Mouse (Mus musculus): ENCODE results near the gene 4922502D21Rik.
A peak's percentile ranks its signal among the peaks of the same experiment; 100 is the strongest.
"Not testable (repeated sequence)": the region's sequence is repeated elsewhere in the genome, so short reads cannot be mapped to it uniquely, and the experiment has no call there.

4922502D21Rik gene

DNA sequence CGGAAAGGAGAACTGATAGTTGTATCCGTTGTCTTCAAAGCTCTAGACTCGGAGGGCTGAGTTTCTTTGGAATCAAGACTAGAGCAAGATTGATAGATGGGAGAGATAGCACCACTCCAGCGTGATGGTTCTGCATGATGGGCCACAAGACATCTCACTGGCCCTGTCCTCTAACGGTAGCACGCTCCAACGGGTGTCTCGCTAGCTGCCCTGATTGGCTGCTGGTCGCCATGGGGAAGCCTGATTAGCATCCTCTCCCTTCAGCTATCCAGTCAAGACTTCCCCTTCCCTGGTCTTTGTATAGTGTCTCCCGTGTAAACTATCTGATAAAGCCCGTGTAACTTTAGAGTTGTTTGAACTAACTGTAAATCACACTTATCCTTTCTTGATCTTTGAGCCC, at the start of gene 4922502D21Rik:
Gene 4922502D21Rik (minus strand): TSS at position 187 of the 400 bp plus-strand sequence.
- DNase-seq (ENCODE audit: low spot score in 2 of 2) = no peak

DNA sequence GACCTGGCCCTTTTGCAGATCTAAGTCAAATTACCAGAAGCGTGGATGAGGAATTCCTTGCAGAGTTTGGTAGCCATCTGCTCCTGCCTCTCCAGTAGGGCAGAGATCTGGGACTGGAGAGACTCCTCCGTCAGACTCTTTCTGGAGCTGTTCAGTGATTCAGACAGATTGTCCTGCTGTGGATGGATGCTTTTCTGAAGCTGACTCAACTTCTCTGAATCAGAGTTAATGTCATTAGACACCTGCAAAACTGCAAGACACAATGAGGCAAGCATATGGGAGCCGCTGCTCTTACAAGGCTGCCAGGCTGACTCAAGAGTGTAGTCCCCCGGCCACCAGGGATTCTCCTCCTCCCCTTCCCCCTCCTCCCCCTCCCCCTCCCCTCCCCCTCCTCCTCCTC, 48.9 kb upstream of the 4922502D21Rik start:
- DNase-seq (ENCODE audit: low spot score in 2 of 2) = no peak

DNA sequence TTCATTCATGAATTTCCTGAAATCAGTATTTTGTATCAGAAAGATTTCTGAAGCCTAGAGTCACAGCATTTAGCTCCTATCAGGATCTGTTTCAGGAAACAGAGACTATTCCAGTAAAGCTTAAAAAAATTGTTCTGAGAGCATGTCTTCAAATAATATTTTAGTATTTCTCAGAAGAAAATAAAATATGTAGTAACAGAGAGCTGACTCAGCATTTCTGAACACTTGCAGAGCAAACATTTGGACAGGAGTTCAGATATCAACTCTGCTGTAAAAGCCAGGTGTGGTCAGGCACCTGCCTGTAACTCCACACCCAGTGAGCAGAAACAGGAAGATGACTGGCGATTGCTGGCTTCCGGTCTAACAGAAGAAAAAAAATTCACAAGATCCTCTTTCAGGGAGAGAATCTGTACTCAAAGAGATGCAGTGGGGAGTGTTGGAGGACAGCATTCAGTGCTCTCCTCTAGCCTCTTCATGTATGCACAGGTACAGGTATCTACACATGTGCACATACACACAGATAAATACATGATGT, 43.4 kb upstream of the 4922502D21Rik start:
- DNase-seq (ENCODE audit: low spot score in 2 of 2) = no peak

DNA sequence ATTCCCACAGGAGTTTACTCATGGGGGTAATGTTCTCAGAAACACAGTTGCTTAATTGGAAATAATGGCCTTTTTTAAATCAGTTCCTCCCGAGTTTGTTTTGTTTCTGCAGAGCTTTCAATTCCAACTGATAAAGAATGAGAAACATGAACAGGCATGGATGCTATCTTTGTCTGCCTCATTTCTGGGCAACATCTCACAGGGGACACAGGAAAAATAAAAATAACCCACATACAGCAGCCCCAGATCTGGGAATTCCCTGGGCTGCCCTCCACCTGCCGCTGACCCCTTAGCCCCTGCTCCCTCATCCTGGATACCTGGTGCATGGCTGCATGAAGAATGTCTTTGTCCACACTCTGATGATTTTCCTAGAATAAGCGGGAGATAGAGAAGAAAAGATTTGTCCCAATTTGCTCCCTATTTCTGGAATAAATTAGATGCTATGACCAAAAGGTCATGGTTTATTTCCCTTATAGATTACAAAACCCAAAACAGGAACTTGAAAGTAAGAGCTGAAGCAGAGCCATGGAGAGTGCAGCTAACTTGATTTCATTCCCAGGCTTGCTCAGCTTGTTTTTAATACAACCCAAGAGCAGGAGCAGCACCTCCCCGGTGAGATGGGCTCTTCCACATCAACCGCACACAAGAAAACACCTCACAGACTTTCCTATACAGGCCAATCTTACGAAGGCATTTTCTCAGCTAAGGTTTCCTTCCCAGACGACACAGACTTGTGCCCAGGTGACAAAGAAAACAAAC, 38.0 kb upstream of the 4922502D21Rik start:
- DNase-seq (ENCODE audit: low spot score in 2 of 2) = no peak

DNA sequence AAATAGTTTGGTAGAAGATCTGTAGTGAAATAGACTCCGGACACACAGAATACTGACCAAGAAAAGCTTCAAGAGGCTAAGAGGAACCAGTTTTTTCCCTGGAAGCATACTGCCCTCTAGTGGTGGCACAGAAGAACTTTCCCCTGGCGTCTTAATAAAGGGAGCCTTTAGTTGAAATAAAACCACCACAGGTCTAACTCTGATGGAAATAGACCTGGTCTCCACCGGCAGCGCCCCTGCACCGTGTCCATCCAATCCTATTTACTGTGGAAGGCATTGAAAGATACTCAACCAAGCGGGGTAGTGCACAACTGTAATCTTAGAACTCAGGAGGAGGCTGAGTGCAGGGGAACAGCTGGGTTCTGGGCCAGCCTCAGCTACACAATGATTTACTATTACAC, 34.4 kb upstream of the 4922502D21Rik start:
- DNase-seq (ENCODE audit: low spot score in 2 of 2) = peak; percentile 18 to 57

DNA sequence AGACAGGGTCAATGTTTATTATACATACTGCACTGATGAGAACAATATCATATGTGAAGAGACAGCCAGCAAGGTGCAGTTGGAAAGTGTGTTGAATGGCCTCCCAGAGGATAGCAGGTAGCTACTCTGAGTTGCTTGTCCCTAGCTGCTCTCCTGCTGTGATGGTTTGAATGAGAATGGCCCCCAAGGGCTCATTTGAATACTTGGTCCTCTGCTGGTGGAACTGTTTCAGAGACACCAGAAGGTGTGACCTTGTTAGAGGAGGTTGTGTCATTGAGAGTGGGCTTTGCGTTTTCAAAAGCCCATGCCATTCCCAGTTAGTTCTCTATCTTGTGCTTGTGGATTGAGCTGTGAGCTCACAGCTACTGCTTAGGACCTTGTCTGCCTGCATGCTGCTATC, 32.3 kb upstream of the 4922502D21Rik start:
- DNase-seq (ENCODE audit: low spot score in 2 of 2) = no peak

DNA sequence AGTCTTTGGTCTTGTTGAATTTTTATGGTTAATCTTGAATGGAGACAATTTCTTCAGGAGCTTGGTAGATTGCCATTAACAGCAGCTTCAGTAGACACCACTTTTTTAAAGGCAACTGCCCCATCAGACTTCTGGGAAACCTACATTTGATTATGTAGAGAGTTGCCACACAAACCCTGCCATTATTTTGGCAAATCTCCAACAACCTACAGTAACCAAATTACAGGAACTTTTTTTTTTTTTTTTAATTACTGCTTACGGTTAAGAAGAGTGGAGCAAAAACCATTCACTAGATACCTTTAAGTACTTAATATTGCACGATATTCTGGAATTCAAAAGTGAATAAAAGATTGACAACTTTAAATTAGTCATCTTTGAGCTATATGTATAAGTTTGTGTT, 27.9 kb upstream of the 4922502D21Rik start:
- DNase-seq (ENCODE audit: low spot score in 2 of 2) = no peak

DNA sequence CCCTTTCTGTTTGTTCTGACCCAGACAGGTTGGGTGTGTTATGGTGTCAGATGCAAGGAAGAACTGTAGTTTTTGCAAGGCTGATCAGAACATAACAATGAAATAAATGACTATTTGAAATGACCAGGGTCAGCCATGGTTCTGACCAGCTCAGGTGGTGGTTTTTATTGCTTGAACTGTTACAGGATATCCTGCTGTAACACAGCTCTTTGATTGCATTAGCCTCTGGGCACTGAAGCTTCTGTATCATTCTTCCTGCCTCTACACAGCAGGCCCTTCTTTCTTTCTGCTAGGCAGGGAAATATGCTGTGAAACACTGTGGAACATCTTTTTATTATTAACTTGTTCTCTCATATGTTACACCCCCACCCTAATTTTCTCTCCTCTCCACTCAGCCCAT, 24.8 kb upstream of the 4922502D21Rik start:
- DNase-seq (ENCODE audit: low spot score in 2 of 2) = no peak

DNA sequence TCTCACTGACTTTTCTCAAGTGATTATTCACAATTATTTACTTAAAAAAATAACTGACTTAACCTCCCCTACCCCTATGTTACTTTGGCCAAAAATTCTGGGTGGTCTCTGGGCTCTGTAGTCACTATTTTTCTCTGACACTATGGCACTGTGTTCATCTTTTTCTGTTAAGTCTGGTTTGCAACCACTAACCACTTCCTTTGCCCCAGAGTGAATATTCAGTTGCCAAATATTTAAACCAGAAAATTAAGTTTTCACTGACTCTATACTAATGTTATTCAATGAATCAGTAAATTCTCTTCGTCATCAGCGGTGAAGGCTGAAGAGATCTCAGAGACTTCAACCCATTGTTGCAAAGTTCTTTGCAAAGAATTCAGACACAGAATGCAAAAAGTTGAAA, 24.2 kb upstream of the 4922502D21Rik start:
- no peak for DNase-seq (ENCODE audit: low spot score in 2 of 2)

DNA sequence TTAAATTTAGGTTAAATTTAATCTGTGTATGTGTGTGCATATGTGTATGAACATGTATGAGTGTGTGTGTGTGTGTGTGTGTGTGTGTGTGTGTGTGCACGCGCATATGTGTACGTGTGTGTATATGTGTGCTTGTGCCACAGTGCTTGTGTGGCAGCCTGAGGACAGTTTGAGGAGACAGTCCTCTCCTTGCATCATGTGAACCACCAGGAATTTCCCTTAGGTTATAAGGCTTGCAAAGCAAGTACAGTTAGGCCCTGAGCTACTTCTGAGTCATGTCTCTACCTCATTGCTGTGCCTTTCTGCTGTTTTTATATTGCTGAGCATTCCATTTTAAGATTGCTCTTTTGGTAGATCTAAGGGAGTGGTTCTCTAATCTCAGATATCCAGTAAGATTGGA, 19.5 kb upstream of the 4922502D21Rik start:
- DNase-seq (ENCODE audit: low spot score in 2 of 2) = no peak

DNA sequence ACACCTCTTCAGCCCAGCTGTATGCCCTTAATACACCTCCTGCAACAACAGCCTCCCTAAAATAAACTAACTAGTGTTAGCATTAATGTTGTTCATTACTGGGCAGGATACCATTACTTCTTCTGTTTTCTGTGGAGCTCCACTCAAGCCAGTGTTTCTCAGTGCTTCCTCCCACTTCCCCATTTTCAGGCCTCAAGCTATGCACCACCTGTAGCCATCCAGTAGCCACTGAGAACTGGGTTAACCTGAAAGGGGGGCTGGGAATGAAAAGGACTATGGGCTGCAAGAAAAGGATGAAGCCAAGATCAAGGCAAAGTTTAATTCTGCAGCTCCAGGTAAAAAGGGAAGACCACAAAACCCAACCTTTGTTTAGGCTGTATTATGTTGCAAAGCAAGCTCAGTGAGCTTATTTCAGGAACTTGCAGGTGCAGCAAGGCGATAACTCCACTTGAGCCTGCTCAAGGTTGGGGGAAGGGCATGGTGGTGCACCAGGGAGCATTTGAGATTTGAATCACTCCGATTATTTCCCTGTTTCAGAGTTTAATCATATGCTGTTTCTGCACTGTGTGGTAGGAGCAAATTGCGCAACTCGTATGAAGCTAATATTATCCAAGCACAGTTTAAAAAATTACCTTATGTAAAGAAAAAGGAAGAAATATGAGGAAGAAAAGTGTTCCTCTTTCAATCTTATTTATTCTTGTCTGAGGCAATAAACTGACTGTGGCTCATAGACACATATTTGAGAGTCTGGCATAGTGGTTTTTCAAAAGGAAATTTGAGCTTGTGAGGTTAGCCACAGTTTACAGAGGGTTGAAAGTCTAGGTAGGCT, 18.1 kb upstream of the 4922502D21Rik start:
- DNase-seq (ENCODE audit: low spot score in 2 of 2) = peak in 1 of 2 experiments; percentile 41

DNA sequence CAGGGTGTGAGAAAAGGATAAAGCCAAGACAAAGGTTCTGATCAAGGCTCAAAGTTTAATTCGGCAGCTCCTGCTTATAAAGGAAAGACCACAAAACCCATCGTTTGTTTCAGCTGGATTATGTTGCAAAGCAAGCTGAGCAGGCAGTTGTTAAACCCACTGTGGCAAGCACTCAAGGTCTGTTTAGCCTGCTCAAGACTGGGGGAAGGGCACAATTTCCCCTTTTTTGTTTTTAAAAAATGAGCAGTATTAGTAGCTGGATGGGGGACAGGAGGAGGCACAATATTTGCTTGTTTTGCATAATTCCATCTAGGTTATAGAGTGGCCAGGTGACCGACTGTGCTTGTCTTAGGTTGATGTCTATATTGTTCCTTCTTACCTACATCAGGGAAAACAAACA, 12.8 kb upstream of the 4922502D21Rik start:
- DNase-seq (ENCODE audit: low spot score in 2 of 2) = no peak

DNA sequence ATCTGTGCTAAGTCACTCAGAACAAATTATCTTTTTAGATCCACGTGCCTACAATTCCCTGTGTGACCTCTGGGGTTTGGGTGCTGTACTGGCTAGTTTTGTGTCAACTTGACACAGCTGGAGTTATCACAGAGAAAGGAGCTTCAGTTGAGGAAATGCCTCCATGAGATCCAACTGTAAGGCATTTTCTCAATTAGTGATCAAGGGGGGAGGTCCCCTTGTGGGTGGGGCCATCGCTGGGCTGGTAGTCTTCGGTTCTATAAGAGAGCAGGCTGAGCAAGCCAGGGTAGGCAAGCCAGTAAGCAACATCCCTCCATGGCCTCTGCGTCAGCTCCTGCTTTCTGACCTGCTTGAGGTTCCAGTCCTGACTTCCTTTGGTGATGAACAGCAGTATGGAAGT, 10.8 kb upstream of the 4922502D21Rik start, which contains the start of gene Clec12a:
Gene Clec12a (plus strand): TSS at position 301 of the 400 bp plus-strand sequence.
- not testable (repeated sequence) for DNase-seq (ENCODE audit: low spot score in 2 of 2)

DNA sequence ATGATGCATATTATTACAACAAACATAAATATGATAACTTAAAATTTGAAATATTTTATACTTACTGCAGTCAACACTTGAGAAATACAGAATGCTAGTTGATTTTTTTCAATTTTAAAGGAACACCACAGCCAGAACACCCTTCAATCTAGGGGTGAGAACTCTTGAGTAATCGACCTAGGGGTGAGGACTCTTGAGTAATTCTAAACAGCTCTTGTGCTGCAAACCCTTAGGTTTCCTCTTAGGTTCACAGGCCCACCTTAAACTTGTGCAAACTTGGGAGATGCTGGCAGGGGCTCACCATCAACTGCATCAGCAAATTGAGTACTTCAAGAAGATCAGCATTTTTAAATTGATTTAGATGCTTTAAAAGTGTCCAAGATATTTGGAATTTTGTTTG, 6.2 kb upstream of the 4922502D21Rik start:
- no peak for DNase-seq (ENCODE audit: low spot score in 2 of 2)

DNA sequence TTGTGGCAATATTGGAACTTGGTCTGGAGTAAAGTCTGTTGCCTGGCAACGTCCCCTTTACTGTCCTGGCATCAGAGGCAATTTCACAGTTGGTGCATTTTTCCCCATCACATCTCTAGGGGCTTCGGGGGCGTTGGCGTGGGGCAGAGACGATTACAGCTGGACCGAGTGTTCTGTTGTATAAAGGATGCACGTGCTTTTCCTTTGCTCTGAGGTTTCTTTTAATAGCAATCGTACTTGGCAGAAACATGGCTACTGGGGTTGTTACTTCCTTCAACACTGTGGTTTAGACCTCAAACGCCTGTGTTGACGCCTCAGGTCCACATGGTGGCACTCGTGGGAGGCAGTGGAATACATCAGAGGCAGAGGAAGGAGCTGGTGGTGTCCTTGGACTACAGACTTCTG, 2.1 kb upstream of the 4922502D21Rik start:
- peak; percentile 28 to 74 for DNase-seq (ENCODE audit: low spot score in 2 of 2)

DNA sequence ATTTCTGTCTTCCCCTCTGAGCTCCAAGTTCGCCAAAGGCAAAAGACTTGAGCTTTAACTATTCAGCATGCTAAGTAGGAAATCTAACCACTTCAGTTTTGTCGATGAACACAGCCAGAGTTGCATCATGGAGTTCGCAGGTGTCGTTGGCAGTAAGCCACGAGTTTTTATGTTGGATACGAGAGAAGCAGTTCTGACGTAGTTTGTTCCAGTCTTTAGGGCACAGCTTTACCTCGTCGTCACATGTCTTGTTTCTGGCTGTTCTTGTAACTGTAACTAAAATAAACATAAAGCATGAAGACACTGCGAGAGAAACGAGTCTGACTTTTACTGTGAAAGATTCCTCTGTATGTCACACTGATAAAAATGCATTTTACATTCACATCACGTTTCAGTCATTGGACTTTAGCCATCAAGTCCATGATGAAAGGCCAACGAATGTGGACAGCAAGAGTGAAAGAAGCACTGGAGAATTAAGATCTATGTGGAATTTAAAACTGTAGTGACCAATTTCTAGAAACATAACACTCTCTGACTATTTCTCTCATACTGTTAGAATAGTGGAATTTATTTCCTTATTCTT, 4.9 kb downstream of the 4922502D21Rik start:
- no peak for DNase-seq (ENCODE audit: low spot score in 2 of 2)

DNA sequence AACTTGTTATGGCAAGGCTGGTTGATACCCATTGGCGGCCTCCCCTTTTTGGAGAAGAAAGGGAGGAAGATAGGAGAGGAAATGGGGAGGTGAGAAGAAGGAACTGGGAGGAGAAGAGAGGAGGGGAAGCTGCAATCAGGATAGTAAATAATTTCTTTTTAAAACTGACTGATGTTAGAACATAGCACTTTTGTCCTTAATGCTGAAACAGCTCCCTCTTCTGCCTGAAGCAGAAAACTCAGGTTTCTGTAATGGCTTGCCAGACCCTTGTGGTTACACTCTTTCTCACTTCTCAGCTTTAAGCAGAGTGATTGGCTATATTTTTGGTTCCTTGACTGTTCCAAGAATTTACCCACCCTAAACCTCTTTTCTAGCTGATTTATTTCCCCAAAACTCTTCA, 5.6 kb downstream of the 4922502D21Rik start:
- DNase-seq (ENCODE audit: low spot score in 2 of 2) = peak in 1 of 2 experiments; percentile 27

DNA sequence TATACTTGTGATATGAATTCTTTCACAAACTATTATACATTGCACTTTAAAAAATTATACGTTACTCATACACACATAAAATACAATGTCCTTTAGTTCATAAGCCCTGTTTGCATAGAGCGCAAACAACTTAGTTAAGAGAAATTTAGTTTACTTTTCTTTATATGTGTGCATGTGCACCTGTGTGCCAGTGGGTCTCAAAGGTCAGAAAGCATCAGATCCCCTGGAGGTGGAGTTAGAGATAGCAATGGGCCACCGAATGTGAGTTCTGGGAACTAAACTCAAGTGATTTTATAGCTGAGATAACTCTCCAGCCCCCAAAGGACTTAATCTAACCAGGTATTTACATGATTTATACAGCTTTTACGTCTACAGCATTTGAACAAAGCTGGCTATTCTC, 12.3 kb downstream of the 4922502D21Rik start:
- no peak for DNase-seq (ENCODE audit: low spot score in 2 of 2)

DNA sequence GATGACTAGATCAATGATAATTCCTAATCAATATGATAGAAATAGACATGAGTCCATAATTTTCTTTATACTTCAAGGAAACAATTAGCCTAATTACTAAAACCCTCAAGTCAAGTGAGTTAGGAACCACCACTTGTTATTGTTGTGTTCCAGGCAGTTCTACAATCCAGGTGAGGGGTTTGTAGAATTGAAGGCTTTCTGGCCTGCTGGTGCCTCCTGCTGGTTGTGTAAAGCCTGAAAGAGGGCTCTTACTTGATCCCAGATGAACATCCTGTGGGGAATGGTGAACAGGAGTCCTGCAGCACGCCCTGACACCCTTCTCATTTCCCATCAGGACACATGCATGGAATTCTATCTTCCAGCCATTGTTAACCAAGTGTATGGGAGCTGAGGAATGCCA, 13.2 kb downstream of the 4922502D21Rik start:
- DNase-seq (ENCODE audit: low spot score in 2 of 2) = peak in 1 of 2 experiments; percentile 26

DNA sequence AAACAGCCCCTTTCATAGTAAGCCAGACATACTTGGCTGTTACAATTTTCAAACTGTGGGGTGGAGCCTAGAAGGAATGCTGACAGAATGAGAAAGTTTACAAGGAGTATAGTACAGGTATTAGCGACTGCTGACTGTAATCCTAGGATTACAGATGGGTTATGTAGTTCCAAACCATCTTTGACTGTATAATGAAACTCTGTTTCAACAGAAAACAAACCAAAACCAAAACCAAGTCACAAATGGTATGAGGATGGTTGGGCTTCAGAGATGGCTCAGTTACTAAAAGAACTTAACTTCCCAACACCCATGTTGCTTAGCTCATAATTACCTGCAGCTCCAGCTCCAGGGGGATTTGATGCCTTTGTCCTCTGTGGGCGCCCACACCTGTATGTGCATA, 15.1 kb downstream of the 4922502D21Rik start:
- DNase-seq (ENCODE audit: low spot score in 2 of 2) = no peak

DNA sequence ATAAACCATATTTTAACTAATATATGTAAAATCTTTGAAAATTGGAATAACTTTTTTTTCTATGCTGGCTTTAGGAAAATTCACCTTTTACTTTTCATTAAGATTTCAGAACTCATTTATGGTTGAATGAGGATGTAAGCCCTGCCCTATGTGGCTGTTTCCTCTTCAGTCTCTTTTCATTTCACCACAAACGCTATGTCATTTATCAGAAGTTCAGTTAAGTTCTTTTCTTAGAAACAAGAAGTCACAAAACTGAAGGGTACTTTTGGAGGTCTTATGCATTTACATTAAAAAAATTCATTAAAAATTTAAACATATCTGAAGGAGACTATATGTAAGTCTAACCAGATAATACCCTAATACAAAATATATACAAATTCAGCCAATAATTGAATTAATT, 15.9 kb downstream of the 4922502D21Rik start:
- DNase-seq (ENCODE audit: low spot score in 2 of 2) = no peak

DNA sequence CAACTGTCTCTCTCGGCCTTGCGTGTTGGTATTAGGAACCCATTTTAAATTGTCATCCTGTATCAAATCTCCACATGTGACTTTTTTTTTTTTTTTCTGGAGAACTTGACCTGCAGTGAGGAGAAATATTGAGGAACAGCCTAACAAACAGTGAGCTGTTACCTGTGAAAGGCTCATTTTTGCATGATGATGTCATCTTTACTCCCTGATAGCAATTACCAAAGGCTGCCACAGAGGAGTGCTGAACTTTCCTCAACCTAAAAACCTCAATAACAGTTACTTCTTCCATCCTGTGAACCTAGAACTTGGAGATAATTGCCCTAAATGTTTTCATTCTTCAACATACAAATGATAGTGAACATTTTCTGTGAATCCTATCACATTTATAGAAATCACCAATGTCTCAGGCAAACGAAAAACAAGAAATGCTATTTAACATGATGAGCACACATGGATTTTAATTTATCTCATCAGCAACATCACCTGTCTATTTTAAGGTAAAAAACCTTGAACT, 16.9 kb downstream of the 4922502D21Rik start:
- no peak for DNase-seq (ENCODE audit: low spot score in 2 of 2)

All from spleen, postnatal 10 days (tissue).